Comparison of ENCODE assay signal across 26 mouse cellular contexts in the genomic region with DNA sequence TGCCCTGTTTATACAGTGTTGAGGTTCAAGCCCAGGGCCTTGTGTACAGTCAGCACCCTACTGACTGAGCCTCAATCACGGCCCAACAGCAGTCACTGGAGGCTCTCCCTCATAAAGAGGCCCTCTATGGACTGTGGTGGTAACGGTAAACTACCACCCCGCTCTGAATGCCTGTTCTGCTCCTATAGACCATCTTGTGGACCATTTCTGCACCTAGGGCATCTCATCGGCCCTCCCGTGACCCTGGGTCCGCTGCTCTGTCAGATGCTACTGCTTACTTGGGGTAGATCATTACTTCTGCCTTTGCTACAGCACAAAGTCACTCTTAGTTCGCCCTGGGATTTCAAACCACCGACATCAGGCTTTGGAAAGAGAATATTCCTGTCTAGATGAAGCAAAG.
"Had no signal": no experiment of that assay in that cellular context is flagged by ENCODE, and none has a peak within 500 bp of the region (broad histone marks: within the 10 kb centered on the region; RNA-seq: fewer than 3 reads in every experiment).

No protein-coding gene starts in this region.

- H3K36me3 ChIP-seq: embryonic facial prominence, embryonic 10.5 days; embryonic facial prominence, embryonic 12.5 days; embryonic facial prominence, embryonic 13.5 days; embryonic facial prominence, embryonic 15.5 days; forebrain, embryonic 10.5 days; forebrain, embryonic 12.5 days; forebrain, embryonic 15.5 days had no signal

- DNase-seq: cerebellum, adult 2 months; cerebellum, adult 8-10 months; cerebellum, adult 9-10 months; cerebellum, adult 9-11 months; cerebellum, postnatal 10 days; cerebellum, postnatal 14 days; cerebellum, postnatal 25 days; cerebellum, postnatal 36 days; embryo, embryonic 11 days; forebrain, postnatal 0 days; gastrocnemius, adult 2 months; gastrocnemius, postnatal 10 days; gastrocnemius, postnatal 14 days; gastrocnemius, postnatal 25 days; gastrocnemius, postnatal 36 days; heart, adult 18-20 months; heart, adult 2 months had no signal

- H3K27me3 ChIP-seq: embryonic facial prominence, embryonic 12.5 days; embryonic facial prominence, embryonic 13.5 days; embryonic facial prominence, embryonic 15.5 days; forebrain, embryonic 12.5 days; forebrain, embryonic 13.5 days; forebrain, embryonic 15.5 days had no signal

- H3K9me3 ChIP-seq: embryonic facial prominence, embryonic 10.5 days; embryonic facial prominence, embryonic 12.5 days; embryonic facial prominence, embryonic 13.5 days; embryonic facial prominence, embryonic 15.5 days; forebrain, embryonic 10.5 days; forebrain, embryonic 12.5 days; forebrain, embryonic 13.5 days; forebrain, embryonic 15.5 days had no signal

- H3K4me3 ChIP-seq: embryonic facial prominence, embryonic 10.5 days; embryonic facial prominence, embryonic 12.5 days; embryonic facial prominence, embryonic 13.5 days; embryonic facial prominence, embryonic 15.5 days; erythroblast, embryonic 14.5 days; forebrain, embryonic 10.5 days; forebrain, embryonic 12.5 days; forebrain, embryonic 13.5 days; forebrain, embryonic 15.5 days; gastrocnemius, adult 2 months; heart, adult 2 months had no signal

- H3K4me1 ChIP-seq: embryonic facial prominence, embryonic 10.5 days; embryonic facial prominence, embryonic 12.5 days; embryonic facial prominence, embryonic 15.5 days; forebrain, embryonic 10.5 days; forebrain, embryonic 12.5 days; forebrain, embryonic 13.5 days had no signal

- H3K27ac ChIP-seq: embryonic facial prominence, embryonic 10.5 days; embryonic facial prominence, embryonic 12.5 days; embryonic facial prominence, embryonic 13.5 days; embryonic facial prominence, embryonic 15.5 days; forebrain, embryonic 10.5 days; forebrain, embryonic 12.5 days; forebrain, embryonic 13.5 days; forebrain, embryonic 15.5 days; gastrocnemius, adult 2 months; heart, adult 2 months had no signal
